Mouse (Mus musculus): ENCODE measurements around the gene Dusp28.
"Not testable (repeated sequence)": the region's sequence is repeated elsewhere in the genome, so short reads cannot be mapped to it uniquely, and the experiment has no call there.

Gene Dusp28

GRCm38 (mm10) chr1:92937797-92938196 is 31.0 kb downstream of the Dusp28 start:
- no peak for DNase-seq (ENCODE audit: low read depth, low spot score)

GRCm38 (mm10) chr1:92939746-92940145 is 33.0 kb downstream of the Dusp28 start:
- no peak for DNase-seq (ENCODE audit: low read depth, low spot score)

- DNase-seq (ENCODE audit: low read depth, low spot score): no peak
Observed at GRCm38 (mm10) chr1:92943219-92943989, 36.6 kb downstream of the Dusp28 start.

GRCm38 (mm10) chr1:92947966-92948365 is 41.2 kb downstream of the Dusp28 start:
- DNase-seq (ENCODE audit: low read depth, low spot score): no peak

- DNase-seq (ENCODE audit: low read depth, low spot score): no peak
Observed at GRCm38 (mm10) chr1:92949426-92949825, 42.6 kb downstream of the Dusp28 start.

GRCm38 (mm10) chr1:92950607-92951006 is 43.8 kb downstream of the Dusp28 start, which contains the start of gene Gpr35:
Gene Gpr35 (plus strand): TSS chr1:92950865.
- DNase-seq (ENCODE audit: low read depth, low spot score): no peak

GRCm38 (mm10) chr1:92953641-92954040 is 46.9 kb downstream of the Dusp28 start:
- no peak for DNase-seq (ENCODE audit: low read depth, low spot score)

GRCm38 (mm10) chr1:92956571-92957335 is 50.0 kb downstream of the Dusp28 start:
- not testable (repeated sequence) for DNase-seq (ENCODE audit: low read depth, low spot score)

Data from embryo, embryonic 11.5 days (tissue).